Mouse (Mus musculus): ENCODE data around the gene Odf3. TPM values are rescaled to one million over a fixed set of nuclear protein-coding genes. Genes with fewer than 3 reads are reported as not detected.

The Odf3 gene
- polyA plus RNA-seq, 1 experiment from 2014 or later, result not detected

DNA sequence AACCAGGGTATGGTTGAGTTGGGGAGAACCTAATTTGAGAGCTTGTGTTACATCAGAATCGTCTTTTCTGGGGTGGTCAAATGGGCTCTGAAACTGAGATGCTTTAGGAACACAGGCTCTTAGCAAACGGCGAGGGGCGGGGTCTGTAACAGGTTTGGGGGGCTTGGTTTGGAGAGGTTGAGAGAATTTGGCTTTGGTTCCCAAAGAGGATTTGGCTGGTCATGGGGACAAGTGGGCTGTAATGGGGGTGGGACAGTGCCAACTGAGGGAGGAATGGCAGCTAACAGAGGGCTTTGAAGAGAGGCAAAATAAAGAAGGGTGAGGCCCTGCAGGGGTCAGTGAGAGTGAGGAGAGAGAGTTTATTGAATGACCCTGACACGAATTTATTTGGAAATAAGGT, 8.0 kb upstream of the Odf3 start:
- H3K27ac ChIP-seq (ENCODE audit: low read depth), result no peak overlapping the region

GRCm38 (mm10) chr7:140840750-140841735, 6.6 kb upstream of the Odf3 start:
- no peak overlapping the region for H3K9ac ChIP-seq (ENCODE audit: low read length)
- 35% methylated on average over 19 of the region's 19 CpGs for WGBS
- no peak overlapping the region for H3K4me2 ChIP-seq (ENCODE audit: low read length)
- H3K4me1 ChIP-seq (replicated peaks; ENCODE audit: control insufficient read depth, insufficient read depth, low read length), result no peaks in the 10 kb centered on the region
- H3K27ac ChIP-seq (ENCODE audit: low read depth), result no peak overlapping the region
- H3K27me3 ChIP-seq (replicated peaks; ENCODE audit: control insufficient read depth, insufficient read depth, low read length), result peaks cover 8% of the 10 kb centered on the region; the same call in 1 of the 2 replicates
- no peak for ATAC-seq (replicated peaks; ENCODE audit: low FRiP score, low TSS enrichment, low read depth)
- no peak for DNase-seq (ENCODE audit: low spot score)
- no peaks in the 10 kb centered on the region for H3K36me3 ChIP-seq (ENCODE audit: control insufficient read depth, insufficient read depth, low read length)
- H3K9me3 ChIP-seq (ENCODE audit: control insufficient read depth, low read length), result no peaks in the 10 kb centered on the region
- H3K4me3 ChIP-seq (ENCODE audit: low read depth, low read length), result no peak overlapping the region

More for the DNA sequence above, 8.0 kb upstream of the Odf3 start:
- no peak for DNase-seq (ENCODE audit: low spot score)
- Histone ChIP-seq H3K36me3 (ENCODE audit: control insufficient read depth, insufficient read depth, low read length) (no peaks in the 10 kb centered on the region), H3K9me3 (ENCODE audit: control insufficient read depth, low read length) (no peaks in the 10 kb centered on the region), H3K4me2 (ENCODE audit: low read length) (no peak overlapping the region), H3K4me3 (ENCODE audit: low read depth, low read length) (no peak overlapping the region), H3K9ac (ENCODE audit: low read length) (no peak overlapping the region), H3K4me1 (replicated peaks; ENCODE audit: control insufficient read depth, insufficient read depth, low read length) (no peaks in the 10 kb centered on the region), H3K27me3 (replicated peaks; ENCODE audit: control insufficient read depth, insufficient read depth, low read length) (peaks cover 8% of the 10 kb centered on the region; the same call in 1 of the 2 replicates)
- 56% methylated on average over 5 of the region's 5 CpGs for WGBS
- no peak for ATAC-seq (replicated peaks; ENCODE audit: low FRiP score, low TSS enrichment, low read depth)

DNA sequence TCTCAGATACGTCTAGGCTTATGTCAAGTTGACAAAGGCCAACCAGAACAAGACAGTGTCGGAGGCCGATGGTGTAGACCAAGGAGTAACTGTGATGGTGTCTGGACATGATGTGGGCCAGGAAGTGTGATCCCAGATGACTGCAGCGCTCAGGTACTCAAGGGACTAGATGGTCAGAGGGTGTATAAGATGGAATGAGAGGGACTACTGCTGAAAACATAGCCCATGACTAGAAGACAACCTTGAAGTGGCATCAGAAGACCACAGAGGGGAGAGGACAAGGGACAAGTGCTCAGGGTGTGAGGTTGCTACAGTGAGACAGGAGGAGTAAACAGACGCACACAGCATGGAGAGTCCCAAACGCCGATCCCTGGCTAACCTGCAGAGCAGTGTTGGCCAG, 3.8 kb upstream of the Odf3 start:
- ATAC-seq (replicated peaks; ENCODE audit: low FRiP score, low TSS enrichment, low read depth) (no peak), DNase-seq (ENCODE audit: low spot score) (no peak)
- 73% methylated on average over 7 of the region's 7 CpGs for WGBS
- H3K4me3 ChIP-seq (ENCODE audit: low read depth, low read length), result no peak overlapping the region
- H3K36me3 ChIP-seq (ENCODE audit: control insufficient read depth, insufficient read depth, low read length), result no peaks in the 10 kb centered on the region
- no peak overlapping the region for H3K9ac ChIP-seq (ENCODE audit: low read length)
- H3K4me1 ChIP-seq (replicated peaks; ENCODE audit: control insufficient read depth, insufficient read depth, low read length), result no peaks in the 10 kb centered on the region
- H3K9me3 ChIP-seq (ENCODE audit: control insufficient read depth, low read length), result no peaks in the 10 kb centered on the region
- peaks cover 8% of the 10 kb centered on the region; the same call in 1 of the 2 replicates for H3K27me3 ChIP-seq (replicated peaks; ENCODE audit: control insufficient read depth, insufficient read depth, low read length)
- no peak overlapping the region for H3K4me2 ChIP-seq (ENCODE audit: low read length)
- no peak overlapping the region for H3K27ac ChIP-seq (ENCODE audit: low read depth)

DNA sequence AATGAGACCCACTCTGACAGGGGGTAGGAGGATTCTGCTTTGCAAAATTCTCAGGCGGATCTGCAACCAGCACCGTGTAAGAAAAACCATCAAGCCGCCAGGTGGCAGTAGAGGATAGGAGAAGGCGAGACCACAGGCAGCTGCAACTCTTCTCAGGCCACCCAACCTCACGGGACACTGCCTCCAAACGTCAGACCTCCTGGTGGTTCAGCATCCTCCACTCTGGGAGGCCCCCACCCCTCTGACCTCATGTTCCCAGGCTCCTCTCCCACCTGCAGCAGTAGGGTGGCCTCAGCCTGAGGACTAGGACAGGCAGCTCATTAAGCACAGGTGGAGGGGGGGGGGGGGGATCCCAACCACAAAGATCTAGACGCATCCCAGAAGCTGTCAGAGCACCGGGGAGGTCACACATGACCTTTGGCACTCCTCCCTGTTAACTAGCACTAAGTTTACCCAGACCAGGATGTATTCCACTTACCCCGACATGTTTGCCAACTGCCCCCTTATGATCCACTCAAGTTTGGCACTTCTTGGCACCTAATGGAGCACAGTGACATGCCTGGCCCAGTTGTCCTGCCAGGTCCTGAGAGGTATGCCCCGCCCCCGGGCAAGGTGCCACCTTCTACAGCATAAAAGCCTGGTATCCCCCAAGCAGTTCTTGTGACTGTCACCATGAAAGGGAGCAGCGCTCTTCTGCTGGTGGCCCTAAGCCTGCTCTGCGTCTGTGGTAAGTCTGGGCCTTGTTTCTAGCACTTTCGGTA, 2.5 kb upstream of the Odf3 start, which contains the start of gene Scgb1c1:
Gene Scgb1c1, plus strand, starts transcription at position 643 of the 761 bp plus-strand sequence.
- Histone ChIP-seq H3K9me3 (ENCODE audit: control insufficient read depth, low read length) (no peaks in the 10 kb centered on the region), H3K27me3 (replicated peaks; ENCODE audit: control insufficient read depth, insufficient read depth, low read length) (peaks cover 8% of the 10 kb centered on the region; the same call in 1 of the 2 replicates), H3K27ac (ENCODE audit: low read depth) (no peak within 1 kb of the TSS), H3K4me2 (ENCODE audit: low read length) (no peak within 1 kb of the TSS), H3K36me3 (ENCODE audit: control insufficient read depth, insufficient read depth, low read length) (no peaks in the 10 kb centered on the region), H3K4me1 (replicated peaks; ENCODE audit: control insufficient read depth, insufficient read depth, low read length) (no peaks in the 10 kb centered on the region), H3K4me3 (ENCODE audit: low read depth, low read length) (no peak within 1 kb of the TSS), H3K9ac (ENCODE audit: low read length) (no peak within 1 kb of the TSS)
- ATAC-seq (replicated peaks; ENCODE audit: low FRiP score, low TSS enrichment, low read depth) (peak; percentile 78), DNase-seq (ENCODE audit: low spot score) (peak; percentile 99)
- WGBS, result 29% methylated on average over 14 of the region's 14 CpGs

DNA sequence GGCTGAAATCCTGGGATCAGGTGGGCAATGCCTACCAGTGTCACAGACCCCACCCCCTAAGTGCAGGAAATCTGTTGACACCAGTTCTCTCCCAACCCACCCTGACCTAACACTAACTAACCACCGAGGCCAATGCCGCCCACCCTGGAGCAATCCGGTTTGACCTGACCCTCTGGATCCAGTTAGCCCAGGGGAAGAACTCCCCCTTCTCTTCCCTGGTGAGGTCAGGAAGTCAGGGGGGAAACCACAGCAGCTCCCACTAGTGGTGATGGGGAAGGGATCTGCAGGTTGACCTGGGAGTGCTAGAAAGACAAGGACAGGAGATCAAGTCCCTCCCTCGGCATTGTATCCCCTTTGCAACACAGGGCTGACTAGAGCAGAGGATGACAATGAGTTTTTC, 1.9 kb upstream of the Odf3 start:
- Histone ChIP-seq H3K27ac (ENCODE audit: low read depth) (no peak overlapping the region), H3K36me3 (ENCODE audit: control insufficient read depth, insufficient read depth, low read length) (no peaks in the 10 kb centered on the region), H3K4me1 (replicated peaks; ENCODE audit: control insufficient read depth, insufficient read depth, low read length) (no peaks in the 10 kb centered on the region), H3K4me3 (ENCODE audit: low read depth, low read length) (no peak overlapping the region), H3K9me3 (ENCODE audit: control insufficient read depth, low read length) (no peaks in the 10 kb centered on the region), H3K9ac (ENCODE audit: low read length) (no peak overlapping the region), H3K4me2 (ENCODE audit: low read length) (no peak overlapping the region), H3K27me3 (replicated peaks; ENCODE audit: control insufficient read depth, insufficient read depth, low read length) (peaks cover 8% of the 10 kb centered on the region; the same call in 1 of the 2 replicates)
- DNase-seq (ENCODE audit: low spot score) (no peak), ATAC-seq (replicated peaks; ENCODE audit: low FRiP score, low TSS enrichment, low read depth) (no peak)
- WGBS, result 63% methylated on average over 4 of the region's 4 CpGs

DNA sequence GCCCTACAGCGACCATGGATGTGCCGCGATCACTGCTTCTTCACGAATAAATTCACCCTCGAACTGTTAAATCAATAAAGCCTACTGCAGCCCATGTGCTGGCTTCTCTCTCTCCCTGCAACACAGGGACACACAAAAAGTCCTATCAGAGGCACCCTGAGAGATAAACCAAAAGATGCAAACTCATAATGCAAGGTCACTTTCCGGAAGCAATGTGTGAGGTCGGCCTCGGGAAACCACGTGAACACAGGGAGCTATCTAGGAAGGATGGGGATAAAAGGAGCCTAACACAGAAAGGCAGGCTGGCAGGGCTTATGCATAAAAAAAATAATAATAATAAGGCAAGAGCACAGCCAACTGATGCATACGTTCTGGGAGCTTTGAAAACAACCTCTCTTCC, 929 bp upstream of the Odf3 start:
- H3K27ac ChIP-seq (ENCODE audit: low read depth), result no peak overlapping the region
- peaks cover 3% of the 10 kb centered on the region; the same call in 1 of the 2 replicates for H3K36me3 ChIP-seq (ENCODE audit: control insufficient read depth, insufficient read depth, low read length)
- 85% methylated on average over 10 of the region's 10 CpGs for WGBS
- H3K9me3 ChIP-seq (ENCODE audit: control insufficient read depth, low read length), result no peaks in the 10 kb centered on the region
- H3K27me3 ChIP-seq (replicated peaks; ENCODE audit: control insufficient read depth, insufficient read depth, low read length), result peaks cover 8% of the 10 kb centered on the region; the same call in 1 of the 2 replicates
- DNase-seq (ENCODE audit: low spot score) (no peak), ATAC-seq (replicated peaks; ENCODE audit: low FRiP score, low TSS enrichment, low read depth) (no peak)
- H3K4me1 ChIP-seq (replicated peaks; ENCODE audit: control insufficient read depth, insufficient read depth, low read length), result no peaks in the 10 kb centered on the region
- H3K4me2 ChIP-seq (ENCODE audit: low read length), result no peak overlapping the region
- H3K4me3 ChIP-seq (ENCODE audit: low read depth, low read length), result no peak overlapping the region
- H3K9ac ChIP-seq (ENCODE audit: low read length), result no peak overlapping the region

DNA sequence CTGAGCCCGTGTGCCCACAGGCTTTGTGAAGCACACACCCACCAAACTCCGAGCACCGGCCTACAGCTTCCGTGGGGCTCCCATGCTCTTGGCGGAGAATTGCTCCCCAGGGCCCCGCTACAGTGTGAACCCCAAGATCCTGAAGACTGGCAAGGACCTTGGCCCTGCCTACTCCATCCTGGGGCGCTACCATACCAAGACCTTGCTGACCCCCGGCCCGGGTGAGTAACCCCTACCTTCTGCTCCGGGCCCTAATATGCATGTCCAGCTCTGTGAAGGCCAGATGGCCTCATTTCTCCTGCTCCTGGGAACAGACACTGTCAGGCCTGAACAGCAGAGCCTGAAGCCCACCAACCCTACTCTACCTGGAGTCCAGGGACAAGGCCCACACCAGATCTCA, 986 bp downstream of the Odf3 start:
- no peak for ATAC-seq (replicated peaks; ENCODE audit: low FRiP score, low TSS enrichment, low read depth)
- Histone ChIP-seq H3K4me2 (ENCODE audit: low read length) (no peak overlapping the region), H3K36me3 (ENCODE audit: control insufficient read depth, insufficient read depth, low read length) (peaks cover 22% of the 10 kb centered on the region), H3K9ac (ENCODE audit: low read length) (no peak overlapping the region), H3K9me3 (ENCODE audit: control insufficient read depth, low read length) (no peaks in the 10 kb centered on the region), H3K27me3 (replicated peaks; ENCODE audit: control insufficient read depth, insufficient read depth, low read length) (no peaks in the 10 kb centered on the region), H3K4me1 (replicated peaks; ENCODE audit: control insufficient read depth, insufficient read depth, low read length) (no peaks in the 10 kb centered on the region), H3K4me3 (ENCODE audit: low read depth, low read length) (no peak overlapping the region), H3K27ac (ENCODE audit: low read depth) (no peak overlapping the region)
- WGBS, result 93% methylated on average over 10 of the region's 10 CpGs
- DNase-seq (ENCODE audit: low spot score), result no peak

GRCm38 (mm10) chr7:140851916-140852315, 4.3 kb downstream of the Odf3 start:
- no peak overlapping the region for H3K9ac ChIP-seq (ENCODE audit: low read length)
- no peak overlapping the region for H3K27ac ChIP-seq (ENCODE audit: low read depth)
- H3K36me3 ChIP-seq (ENCODE audit: control insufficient read depth, insufficient read depth, low read length), result peaks cover 34% of the 10 kb centered on the region
- no peak overlapping the region for H3K4me2 ChIP-seq (ENCODE audit: low read length)
- ATAC-seq (replicated peaks; ENCODE audit: low FRiP score, low TSS enrichment, low read depth) (no peak), DNase-seq (ENCODE audit: low spot score) (no peak)
- H3K9me3 ChIP-seq (ENCODE audit: control insufficient read depth, low read length), result no peaks in the 10 kb centered on the region
- H3K4me3 ChIP-seq (ENCODE audit: low read depth, low read length), result no peak overlapping the region
- WGBS, result 98% methylated on average over 4 of the region's 4 CpGs
- no peaks in the 10 kb centered on the region for H3K27me3 ChIP-seq (replicated peaks; ENCODE audit: control insufficient read depth, insufficient read depth, low read length)
- peaks cover 10% of the 10 kb centered on the region for H3K4me1 ChIP-seq (replicated peaks; ENCODE audit: control insufficient read depth, insufficient read depth, low read length)
